Mouse (Mus musculus) natural killer cell, adult 2 months (primary cell): Measurements from ENCODE around the gene Lnx2.

Experiments used
- DNase-seq, 2 experiments: peaks; one replicate each; pipeline ENCODE4 v3.0.0; 2022; ENCODE audit warnings: low spot score in 2 of 2

Lnx2 gene

GRCm38 (mm10) chr5:147051500-147052308, 24.7 kb downstream of the Lnx2 start:
- no peak for DNase-seq

GRCm38 (mm10) chr5:147050816-147051499, 25.4 kb downstream of the Lnx2 start:
- DNase-seq: peak; percentile 33 to 47

GRCm38 (mm10) chr5:147049544-147050209, 26.7 kb downstream of the Lnx2 start:
- DNase-seq: peak in 1 of 2 experiments; percentile 38

- DNase-seq: no peak
Observed at GRCm38 (mm10) chr5:147045929-147046328, 30.5 kb downstream of the Lnx2 start.

GRCm38 (mm10) chr5:147045311-147045710, 31.1 kb downstream of the Lnx2 start:
- no peak for DNase-seq

- no peak for DNase-seq
Observed at GRCm38 (mm10) chr5:147043240-147043844, 33.0 kb downstream of the Lnx2 start.

- no peak for DNase-seq
Observed at GRCm38 (mm10) chr5:147041965-147042937, 34.1 kb downstream of the Lnx2 start.

GRCm38 (mm10) chr5:147039394-147039793, 37.0 kb downstream of the Lnx2 start:
- DNase-seq: no peak

- no peak for DNase-seq
Observed at GRCm38 (mm10) chr5:147037601-147038000, 38.8 kb downstream of the Lnx2 start.

GRCm38 (mm10) chr5:147036661-147037060, 39.7 kb downstream of the Lnx2 start:
- DNase-seq: no peak

- DNase-seq: no peak
Observed at GRCm38 (mm10) chr5:147036028-147036427, 40.4 kb downstream of the Lnx2 start.

GRCm38 (mm10) chr5:147035301-147035700, 41.1 kb downstream of the Lnx2 start:
- no peak for DNase-seq

- no peak for DNase-seq
Observed at GRCm38 (mm10) chr5:147034283-147034682, 42.1 kb downstream of the Lnx2 start.

- no peak for DNase-seq
Observed at GRCm38 (mm10) chr5:147033155-147033554, 43.2 kb downstream of the Lnx2 start.

- no peak for DNase-seq
Observed at GRCm38 (mm10) chr5:147031281-147031680, 45.1 kb downstream of the Lnx2 start.

GRCm38 (mm10) chr5:147024331-147025034, 51.9 kb downstream of the Lnx2 start:
- no peak for DNase-seq

- DNase-seq: no peak
Observed at GRCm38 (mm10) chr5:147023245-147023970, 53.0 kb downstream of the Lnx2 start.

- DNase-seq: no peak
Observed at GRCm38 (mm10) chr5:147021546-147022265, 54.7 kb downstream of the Lnx2 start.

GRCm38 (mm10) chr5:147020579-147020978, 55.8 kb downstream of the Lnx2 start:
- DNase-seq: no peak
